Mouse (Mus musculus) erythroblast, adult 5-6 weeks (primary cell): ENCODE results near the gene Kyat3. TPM values are rescaled to one million over a fixed set of nuclear protein-coding genes. Genes with fewer than 3 reads are reported as not detected.
"Not testable (repeated sequence)": the region's sequence is repeated elsewhere in the genome, so short reads cannot be mapped to it uniquely, and the experiment has no call there.

Experiments
- ATAC-seq: replicated peaks from 2 replicates; pipeline ENCODE4 v1.8.0; 2016; ENCODE audit warnings: moderate number of reproducible peaks, mild to moderate bottlenecking, moderate TSS enrichment, inconsistent platforms; ENCODE audit not compliant: poor library complexity, low FRiP score, severe bottlenecking
- total RNA-seq, 2 experiments: library from RNA; stranded (forward) in 1 of 2; stranded (reverse) in 1 of 2; fragments of 150-400 nt in 1 of 2; fragments of 200-764, 138-1000 nt in 1 of 2; gene quantifications; 2 replicates each; pipeline versions ENCODE4 v1.2.3 to v1.2.4; 2015 to 2017; ENCODE audit warnings: low replicate concordance in 2 of 2

Kyat3 gene
- total RNA-seq (2015; ENCODE audit: low replicate concordance): 0.19 and 9.4 TPM in 2 replicates
- total RNA-seq (2017; ENCODE audit: low replicate concordance): 0.51 and 2.5 TPM in 2 replicates

GRCm38 (mm10) chr3:142700442-142701322, at the start of gene Kyat3:
Gene Kyat3, plus strand, starts transcription at chr3:142701051.
- ATAC-seq: peak; percentile 62; the same call in 1 of the 2 replicates

DNA sequence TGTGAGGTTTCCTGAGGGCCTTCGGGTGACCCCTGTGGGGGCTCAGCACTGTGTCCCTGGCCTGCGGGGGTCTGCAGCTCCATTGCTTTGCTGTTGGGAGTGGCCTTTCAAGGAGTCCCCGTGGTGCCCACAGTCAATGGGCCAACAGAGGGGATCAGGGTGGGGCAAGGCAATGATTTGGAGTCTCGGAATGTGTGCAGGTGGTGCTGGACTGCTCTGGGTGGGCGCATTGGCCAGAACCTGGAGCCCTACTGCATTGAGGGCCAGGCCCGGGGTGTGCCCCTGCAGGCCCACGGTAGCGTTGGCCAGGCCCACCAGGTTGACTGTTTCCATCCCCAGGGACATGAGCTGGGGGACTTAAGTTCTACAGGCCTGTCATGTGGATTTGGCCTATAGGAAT, 36.1 kb upstream of the Kyat3 start:
- no peak for ATAC-seq

DNA sequence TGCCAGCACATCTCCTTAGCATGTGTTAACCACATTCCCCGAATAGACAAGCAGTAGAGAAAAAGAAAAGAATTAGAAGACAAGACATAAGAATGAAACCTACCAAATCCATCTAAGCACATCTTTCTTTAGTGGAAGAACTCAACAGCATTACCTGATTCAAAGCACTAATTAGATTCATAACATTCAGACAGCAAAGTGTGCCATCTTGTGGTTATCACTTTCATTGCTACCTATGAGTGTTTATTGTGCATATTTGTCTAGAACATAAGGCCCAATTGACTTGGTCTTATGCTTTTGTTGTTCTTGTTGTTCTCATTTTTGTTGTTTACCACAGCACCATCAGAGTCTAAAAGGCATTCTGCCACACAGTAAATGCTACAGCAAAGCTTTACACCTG, 26.2 kb upstream of the Kyat3 start:
- ATAC-seq: no peak

DNA sequence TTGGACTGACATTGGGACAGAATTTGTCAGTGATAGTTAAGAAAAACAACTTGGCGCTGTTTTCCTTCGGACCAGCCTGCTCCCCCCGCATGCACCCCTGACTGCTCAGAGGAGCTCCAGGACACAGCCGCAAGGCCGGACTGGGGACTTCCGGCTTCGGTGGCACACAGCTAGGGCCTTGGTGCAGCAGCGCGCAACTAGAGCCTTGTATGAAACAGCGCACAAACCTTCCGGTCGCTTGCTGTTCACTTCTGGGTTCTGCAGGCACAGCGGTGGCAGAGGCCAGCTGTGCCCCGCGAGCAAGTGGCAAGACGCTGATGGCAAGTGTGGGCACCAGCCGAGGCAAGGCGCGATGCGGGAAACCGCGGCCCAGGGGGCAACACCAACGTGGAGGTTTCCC, 12.9 kb upstream of the Kyat3 start:
- no peak for ATAC-seq

GRCm38 (mm10) chr3:142688353-142688752, 12.5 kb upstream of the Kyat3 start:
- ATAC-seq: no peak

DNA sequence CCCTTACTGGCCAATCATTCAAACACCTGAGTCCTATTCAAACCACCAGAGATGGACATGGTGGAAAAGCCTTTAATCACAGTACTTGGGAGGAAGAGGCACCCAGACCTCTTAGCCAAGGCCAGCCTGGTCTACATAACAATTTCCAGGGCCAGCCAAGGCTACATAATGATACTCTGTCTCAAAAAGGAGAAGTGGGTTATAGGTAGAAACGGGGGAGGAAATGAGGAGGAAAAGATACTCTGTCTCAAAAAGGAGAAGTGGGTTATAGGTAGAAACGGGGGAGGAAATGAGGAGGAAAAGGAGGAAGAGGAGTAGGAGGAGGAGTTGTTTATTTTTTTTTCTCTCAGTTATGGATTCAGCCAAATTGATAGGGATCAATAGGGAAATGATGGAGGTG, 4.3 kb upstream of the Kyat3 start:
- no peak for ATAC-seq

DNA sequence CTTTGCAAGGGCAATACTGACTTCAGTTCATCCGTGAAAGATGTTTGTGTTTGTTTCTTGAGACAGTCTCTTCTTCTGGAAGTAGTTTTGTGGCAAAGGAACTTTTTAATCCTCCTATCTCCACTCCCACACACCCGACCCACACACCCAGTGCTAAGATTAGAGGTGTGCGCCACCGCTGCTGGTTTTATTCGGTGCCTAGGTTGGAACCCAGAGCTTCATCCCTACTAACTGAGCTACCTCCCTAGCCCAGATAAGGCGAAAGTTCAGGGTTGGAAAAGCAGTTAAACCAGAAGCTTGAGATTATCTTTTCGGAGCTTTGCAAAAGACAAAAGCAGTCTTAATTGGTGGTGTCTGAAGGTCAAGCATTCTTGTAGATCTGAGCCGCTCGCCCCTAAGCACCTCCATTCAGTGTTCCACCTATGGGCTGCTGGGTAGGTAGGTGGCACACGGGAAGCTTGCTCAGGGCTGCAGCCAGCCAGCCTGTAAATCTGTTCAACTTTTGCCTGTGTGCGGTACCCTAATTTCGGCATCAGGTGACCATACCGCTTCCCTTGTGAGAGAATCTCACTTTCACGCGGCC, 647 bp downstream of the Kyat3 start:
- ATAC-seq: no peak

DNA sequence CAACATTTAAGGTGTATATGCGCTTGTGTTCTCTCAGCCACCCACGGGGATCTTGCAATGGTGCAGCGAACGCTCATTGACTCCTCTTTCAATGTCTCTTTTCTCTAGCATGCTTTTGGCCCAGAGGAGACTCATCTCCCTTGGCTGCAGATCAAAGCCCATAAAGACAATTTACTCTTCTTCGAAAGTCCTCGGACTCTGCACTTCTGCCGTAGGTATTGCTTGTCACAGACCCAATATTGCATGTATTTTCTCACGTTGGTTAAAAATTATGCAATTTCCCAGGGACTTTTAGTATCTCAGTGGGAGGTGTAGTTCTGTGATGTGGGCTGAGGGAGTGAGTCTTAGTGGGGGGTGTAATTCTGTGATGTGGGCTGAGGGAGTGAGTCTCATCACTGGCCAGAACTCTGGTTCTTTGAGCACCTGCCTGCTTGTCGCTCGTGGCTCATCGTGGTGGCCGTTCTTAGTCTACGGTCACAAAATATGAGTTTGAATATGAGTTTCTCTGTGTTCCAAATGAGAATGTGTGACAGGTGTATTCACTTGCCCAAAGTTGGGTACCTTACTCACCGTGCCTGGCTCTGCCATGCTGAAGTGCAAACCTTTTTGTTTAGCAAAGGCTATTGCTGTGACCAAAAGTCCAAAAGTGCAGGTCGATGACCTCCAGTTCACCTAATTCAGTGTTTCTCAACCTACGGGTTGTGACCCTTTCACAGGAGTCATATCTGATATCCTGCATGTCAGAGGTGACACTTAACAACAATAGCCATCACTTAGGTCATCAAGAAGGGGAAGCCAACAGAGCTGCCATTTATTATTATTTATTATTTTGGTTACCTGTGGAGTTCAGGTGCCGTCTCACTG, 6.0 kb downstream of the Kyat3 start:
- no peak for ATAC-seq

- ATAC-seq: peak; percentile 39; the same call in 1 of the 2 replicates
Observed at GRCm38 (mm10) chr3:142708181-142708848, 7.5 kb downstream of the Kyat3 start.

GRCm38 (mm10) chr3:142708849-142709419, 8.1 kb downstream of the Kyat3 start:
- ATAC-seq: peak; percentile 69; the same call in 1 of the 2 replicates

DNA sequence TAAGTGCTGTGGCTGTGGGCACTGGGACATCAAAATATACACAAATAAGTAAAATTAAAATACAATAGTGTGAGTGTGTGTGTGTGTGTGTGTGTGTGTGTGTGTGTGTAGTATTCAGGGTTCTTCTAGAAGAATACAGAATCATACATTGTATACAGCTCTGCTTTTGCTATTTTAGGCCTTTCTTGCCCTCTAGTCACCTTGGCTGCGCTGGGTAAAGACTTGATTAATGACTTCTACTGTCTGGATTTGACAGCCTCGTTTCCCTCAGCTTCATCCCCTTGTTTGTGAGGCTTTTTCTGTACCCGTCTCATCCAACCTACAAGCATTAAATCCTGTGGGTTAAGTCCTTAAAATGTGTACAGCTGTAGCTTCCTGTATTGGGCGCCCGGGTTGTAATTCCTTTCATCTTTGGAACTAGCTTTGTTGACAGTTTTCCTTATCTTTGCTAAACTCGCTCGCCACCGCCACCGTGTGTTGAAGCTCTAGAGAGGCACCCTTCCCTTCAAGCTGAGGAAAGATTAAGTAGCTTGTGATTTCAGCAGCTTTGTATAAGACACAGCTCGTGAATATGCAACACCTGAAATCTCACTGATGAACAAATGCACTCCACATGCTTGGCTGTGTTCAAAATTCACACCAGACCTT, 9.6 kb downstream of the Kyat3 start:
- ATAC-seq: 0 out of 2 replicates have a peak, but pooled peaks have one; percentile 44

DNA sequence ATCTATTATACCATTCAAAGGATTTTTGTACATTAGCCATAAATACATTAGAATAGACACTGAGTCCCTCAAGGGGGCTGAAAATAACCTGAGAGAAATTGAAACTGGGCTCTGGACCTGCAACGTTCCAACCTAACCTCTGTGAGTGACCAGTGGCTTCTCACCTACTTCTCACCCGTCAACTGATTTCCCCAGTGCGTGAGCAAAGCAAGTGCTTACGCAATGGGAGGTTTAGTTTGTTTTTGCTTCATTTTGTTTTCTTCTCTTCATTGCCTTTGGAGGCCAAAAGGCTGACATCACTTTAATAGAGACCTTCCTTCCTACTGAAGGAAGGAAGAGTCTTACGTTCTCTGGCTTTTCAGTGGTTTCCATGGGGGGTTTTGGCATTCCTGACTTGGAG, 10.5 kb downstream of the Kyat3 start:
- ATAC-seq: no peak

GRCm38 (mm10) chr3:142712401-142713040, 11.7 kb downstream of the Kyat3 start:
- not testable (repeated sequence) for ATAC-seq

GRCm38 (mm10) chr3:142725481-142725880, 24.6 kb downstream of the Kyat3 start:
- ATAC-seq: no peak

- ATAC-seq: no peak
Observed at GRCm38 (mm10) chr3:142725969-142726672, 25.3 kb downstream of the Kyat3 start.

GRCm38 (mm10) chr3:142734291-142734690, 33.4 kb downstream of the Kyat3 start:
- ATAC-seq: no peak

DNA sequence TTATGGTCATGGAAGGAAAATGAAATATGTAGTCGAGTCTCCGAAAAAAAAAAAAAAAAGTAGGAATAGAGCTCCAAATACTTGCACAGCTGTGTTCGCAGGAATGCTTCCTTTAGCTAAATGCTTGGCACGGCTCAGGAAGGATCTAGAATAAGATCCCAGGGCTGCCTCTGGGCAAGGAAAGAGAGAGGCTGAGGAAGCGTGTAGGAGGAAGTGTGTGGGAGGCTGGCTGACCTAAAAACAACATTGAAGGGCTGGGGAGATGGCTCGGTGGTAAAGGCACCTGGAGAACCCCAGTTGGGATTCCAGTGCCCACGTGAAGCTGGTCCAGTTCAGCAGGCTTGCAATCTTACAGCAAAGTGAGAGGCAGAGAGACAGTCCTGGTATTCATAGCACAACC, 40.0 kb downstream of the Kyat3 start:
- no peak for ATAC-seq
